Mouse (Mus musculus) liver, embryonic 13.5 days (tissue): Measurements from ENCODE around the gene Catsperg2. TPM values are rescaled to one million over a fixed set of nuclear protein-coding genes. Genes with fewer than 3 reads are reported as not detected.
"Not testable (repeated sequence)": the region's sequence is repeated elsewhere in the genome, so short reads cannot be mapped to it uniquely, and the experiment has no call there.

Experiments
- ATAC-seq: fragments of 200-750 bp; cut with Nextera tagmentation; 2 replicates; pipeline ENCODE4 v1.8.0; 2017; ENCODE audit warnings: low read depth, mild to moderate bottlenecking, moderate number of reproducible peaks, moderate library complexity
- DNase-seq: peaks from one replicate; pipeline ENCODE4 v3.0.0; 2022
- H3K27ac ChIP-seq: fragments of 300-500 bp; sonication (generic); 2 replicates; pipeline ENCODE4 v1.5.1; 2015; ENCODE audit warnings: moderate library complexity, mild to moderate bottlenecking, inconsistent platforms
- H3K27me3 ChIP-seq: fragments of 300-500 bp; sonication (generic); 2 replicates; pipeline ENCODE4 v1.6.1; 2015; ENCODE audit warnings: mild to moderate bottlenecking, inconsistent platforms
- H3K36me3 ChIP-seq: fragments of 300-500 bp; sonication (generic); 2 replicates; pipeline ENCODE4 v1.6.1; 2015; ENCODE audit warnings: mild to moderate bottlenecking, inconsistent platforms
- H3K4me1 ChIP-seq: fragments of 300-500 bp; sonication (generic); replicated peaks from 2 replicates; pipeline ENCODE4 v1.6.1; 2015; ENCODE audit warnings: inconsistent platforms
- H3K4me2 ChIP-seq: fragments of 300-500 bp; sonication (generic); 2 replicates; pipeline ENCODE4 v1.6.1; 2015; ENCODE audit warnings: inconsistent platforms, mild to moderate bottlenecking, moderate library complexity
- H3K4me3 ChIP-seq: fragments of 300-500 bp; sonication (generic); replicated peaks from 2 replicates; pipeline ENCODE4 v1.5.1; 2015; ENCODE audit warnings: mild to moderate bottlenecking, inconsistent platforms
- H3K9ac ChIP-seq: fragments of 300-500 bp; sonication (generic); 2 replicates; pipeline ENCODE4 v1.6.1; 2015; ENCODE audit warnings: mild to moderate bottlenecking, inconsistent platforms
- H3K9me3 ChIP-seq: fragments of 300-500 bp; sonication (generic); replicated peaks from 2 replicates; pipeline ENCODE4 v1.6.1; 2016; ENCODE audit warnings: inconsistent platforms
- WGBS: fragments of 180-500 bp; shearing (Covaris S2); methylation state at CpG from one replicate; pipeline ENCODE4 v1.1.7; 2015; ENCODE audit not compliant: insufficient replicate concordance; 5-methylcytosine and 5-hydroxymethylcytosine counted together
- microRNA counts: library from miRNA; unstranded; fragments of <30 nt; microRNA quantifications from one replicate; lab custom pipeline; 2016
- microRNA-seq: library from miRNA; unstranded; fragments of <30 nt; microRNA quantifications from one replicate; pipeline ENCODE4, GENCODE M21; 2016
- polyA plus RNA-seq: library from polyadenylated mRNA; unstranded; fragments of >200 nt; fragmentation: Nextera tagmentation; extraction: Ambion mirVana; gene quantifications from 2 replicates; pipeline ENCODE4 v1.2.1, GENCODE M21; 2015

Gene Catsperg2
- polyA plus RNA-seq, 1 experiment from 2014 or later: not detected

DNA sequence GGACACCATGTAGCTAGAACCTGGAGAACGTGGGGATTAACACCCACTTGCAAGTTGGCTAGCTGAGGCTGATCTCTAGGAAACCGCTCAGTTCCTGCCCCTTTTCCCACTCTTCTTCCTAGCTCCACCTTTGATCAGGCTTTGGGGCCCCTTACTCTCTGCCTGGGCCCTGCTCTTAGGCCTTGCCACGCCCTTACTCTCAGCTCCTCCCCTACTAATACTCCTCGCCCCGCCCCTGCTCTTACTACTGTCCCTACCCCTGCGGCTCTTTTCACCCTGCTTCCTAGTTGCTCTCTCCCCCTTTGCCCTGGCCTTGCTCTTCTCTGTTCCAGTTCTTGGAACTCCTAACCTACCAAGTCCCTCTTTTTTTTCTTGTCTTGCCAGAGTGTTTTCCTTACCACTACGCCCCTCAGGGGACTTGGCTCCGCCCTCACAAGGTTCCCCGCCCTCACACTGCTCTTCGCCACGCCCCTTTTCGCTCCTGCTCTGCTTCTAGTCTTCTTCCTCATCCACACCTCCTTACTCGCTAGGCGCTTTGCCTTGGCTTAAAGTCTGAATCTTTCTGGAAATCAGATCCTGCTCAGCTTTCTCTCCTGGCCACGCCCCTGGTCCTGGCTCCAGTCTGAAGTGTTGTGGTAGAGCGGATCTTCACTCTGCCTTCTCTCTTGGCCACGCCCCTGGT, 1.2 kb downstream of the Catsperg2 start:
- WGBS: 20% methylated on average over 17 of the region's 17 CpGs
- H3K9ac ChIP-seq, DNase-seq, H3K9me3 ChIP-seq, H3K4me1 ChIP-seq, H3K27me3 ChIP-seq, H3K4me2 ChIP-seq, H3K27ac ChIP-seq, ATAC-seq, H3K36me3 ChIP-seq, H3K4me3 ChIP-seq: not testable (repeated sequence)

DNA sequence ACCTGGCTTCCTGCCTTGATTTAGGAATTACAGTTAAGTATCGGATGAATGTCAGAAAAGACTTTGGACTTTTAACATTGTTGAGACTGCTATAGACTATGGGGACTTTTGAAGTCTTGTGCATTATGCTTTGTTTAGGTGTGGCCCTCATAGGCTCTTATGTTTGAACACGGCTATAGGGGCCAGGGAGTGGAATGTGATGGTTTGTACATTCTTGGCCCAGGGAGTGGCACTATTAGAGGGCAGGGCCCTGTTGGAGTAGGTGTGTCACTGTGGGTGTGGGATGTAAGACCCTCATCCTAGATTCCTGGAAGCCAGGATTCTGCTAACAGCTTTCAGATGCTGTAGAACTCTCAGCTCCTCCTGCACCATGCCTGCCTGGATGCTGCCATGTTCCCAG, 17.9 kb downstream of the Catsperg2 start:
- not testable (repeated sequence) for H3K27ac ChIP-seq, H3K9me3 ChIP-seq, H3K36me3 ChIP-seq, H3K4me1 ChIP-seq, ATAC-seq, H3K4me2 ChIP-seq, H3K27me3 ChIP-seq, DNase-seq, H3K4me3 ChIP-seq, H3K9ac ChIP-seq
- WGBS: 63% methylated on average over 2 of the region's 2 CpGs

GRCm38 (mm10) chr7:29695231-29695630, 31.6 kb downstream of the Catsperg2 start:
- not testable (repeated sequence) for H3K4me2 ChIP-seq, ATAC-seq, H3K4me1 ChIP-seq, H3K9me3 ChIP-seq, H3K9ac ChIP-seq, H3K4me3 ChIP-seq, H3K36me3 ChIP-seq, H3K27me3 ChIP-seq, DNase-seq, H3K27ac ChIP-seq
- WGBS: 67% methylated on average over 3 of the region's 3 CpGs

DNA sequence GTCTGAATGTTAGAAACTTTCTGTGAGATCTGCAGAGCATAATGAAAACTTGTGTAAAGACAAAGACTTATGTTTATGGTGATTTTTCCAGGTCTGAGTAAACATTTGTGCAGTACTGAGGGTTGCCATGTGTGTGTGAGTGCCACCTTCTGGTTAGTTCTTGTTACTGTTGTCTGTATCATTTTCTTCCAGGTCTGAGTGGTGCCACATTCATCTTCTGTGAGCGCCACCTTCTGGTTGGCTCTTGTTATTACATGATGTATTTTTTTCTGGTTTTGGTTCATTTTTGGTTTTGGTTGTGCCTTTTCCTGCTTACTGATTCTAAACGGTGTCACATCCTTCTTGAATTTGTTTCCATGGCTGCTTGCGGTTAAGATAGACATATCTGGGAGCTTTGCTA, 45.0 kb downstream of the Catsperg2 start:
- Histone ChIP-seq H3K36me3 (no peaks in the 10 kb centered on the region), H3K27me3 (no peaks in the 10 kb centered on the region), H3K4me1 (no peaks in the 10 kb centered on the region), H3K9ac (no peak overlapping the region), H3K27ac (no peak overlapping the region), H3K9me3 (no peaks in the 10 kb centered on the region; the same call in 1 of the 2 replicates), H3K4me2 (no peak overlapping the region), H3K4me3 (no peak overlapping the region)
- DNase-seq (no peak), ATAC-seq (no peak)
- 39% methylated on average over 3 of the region's 3 CpGs for WGBS

MicroRNAs within 50 kb of the gene (microRNA counts, 519-probe panel; counts per million panel counts)
- 114 counts per million for microRNA mmu-miR-1964 (lab: Ali Mortazavi, UCI)

Small RNAs within 50 kb of the gene (microRNA-seq; reads per million reads assigned to microRNA genes)
- 3.5 reads per million, percentile 5 among the genes with 10 or more reads in this experiment for gene Mir1964

Other genes starting within 250 kb of the Catsperg2 start
- gene Sipa1l3, start 208.4 kb downstream of the Catsperg2 start, polyA plus RNA-seq: 2.6 and 3.0 TPM in 2 replicates
- gene Zfp84, start 41.5 kb upstream of the Catsperg2 start, polyA plus RNA-seq: 3.5 and 4.9 TPM in 2 replicates
- 0.54 and 0.68 TPM in 2 replicates for gene Zfp30, start 57.0 kb upstream of the Catsperg2 start, polyA plus RNA-seq
- gene Zfp790, start 89.1 kb upstream of the Catsperg2 start, polyA plus RNA-seq: 3.5 and 5.0 TPM in 2 replicates
- gene Zfp940, start 126.6 kb upstream of the Catsperg2 start, polyA plus RNA-seq: 1.1 and 1.5 TPM in 2 replicates
- 1.3 and 1.4 TPM in 2 replicates for gene Zfp420, start 132.9 kb upstream of the Catsperg2 start, polyA plus RNA-seq
- gene Zfp27, start 179.5 kb upstream of the Catsperg2 start, polyA plus RNA-seq: 1.9 and 2.3 TPM in 2 replicates
- gene Zfp383, start 181.2 kb upstream of the Catsperg2 start, polyA plus RNA-seq: 0.58 TPM in 2 replicates
- gene Zfp74, start 227.1 kb upstream of the Catsperg2 start, polyA plus RNA-seq: 2.0 and 2.6 TPM in 2 replicates